Mouse (Mus musculus): ENCODE measurements around the gene Ltb4r2. TPM values are rescaled to one million over a fixed set of nuclear protein-coding genes. Genes with fewer than 3 reads are reported as not detected.

Gene Ltb4r2
- polyA plus RNA-seq, 1 experiment: not detected

- no peak for TF ChIP-seq GATA1 (IDR thresholded peaks at IDR 0.05; ENCODE audit: low read length)
These were observed 983 bp downstream of the Ltb4r2 start for GRCm38 (mm10) chr14:55762001-55762821.

- TF ChIP-seq GATA1 (IDR thresholded peaks at IDR 0.05; ENCODE audit: low read length): no peak
These were observed 1.9 kb downstream of the Ltb4r2 start for GRCm38 (mm10) chr14:55763166-55763565.

- no peak for TF ChIP-seq GATA1 (IDR thresholded peaks at IDR 0.05; ENCODE audit: low read length)
These were observed 4.5 kb downstream of the Ltb4r2 start, which contains the start of gene Ltb4r1 for GRCm38 (mm10) chr14:55765696-55766095. Gene Ltb4r1 (plus strand): TSS chr14:55765962.

- TF ChIP-seq GATA1 (IDR thresholded peaks at IDR 0.05; ENCODE audit: low read length): no peak
These were observed 6.5 kb downstream of the Ltb4r2 start for GRCm38 (mm10) chr14:55767519-55768414.

GRCm38 (mm10) chr14:55768555-55768954 lies 7.3 kb downstream of the Ltb4r2 start:
- no peak for TF ChIP-seq GATA1 (IDR thresholded peaks at IDR 0.05; ENCODE audit: low read length)

- TF ChIP-seq GATA1 (IDR thresholded peaks at IDR 0.05; ENCODE audit: low read length): peak; percentile 49
These were observed 8.0 kb downstream of the Ltb4r2 start for GRCm38 (mm10) chr14:55769087-55769703.

- no peak for TF ChIP-seq GATA1 (IDR thresholded peaks at IDR 0.05; ENCODE audit: low read length)
These were observed 15.5 kb downstream of the Ltb4r2 start for GRCm38 (mm10) chr14:55776711-55777110.

- no peak for TF ChIP-seq GATA1 (IDR thresholded peaks at IDR 0.05; ENCODE audit: low read length)
These were observed 15.9 kb downstream of the Ltb4r2 start for GRCm38 (mm10) chr14:55777176-55777575.

GRCm38 (mm10) chr14:55777806-55778205 lies 16.6 kb downstream of the Ltb4r2 start:
- TF ChIP-seq GATA1 (IDR thresholded peaks at IDR 0.05; ENCODE audit: low read length): no peak

- no peak for TF ChIP-seq GATA1 (IDR thresholded peaks at IDR 0.05; ENCODE audit: low read length)
These were observed 17.5 kb downstream of the Ltb4r2 start for GRCm38 (mm10) chr14:55778686-55779085.

GRCm38 (mm10) chr14:55779656-55780055 lies 18.4 kb downstream of the Ltb4r2 start:
- TF ChIP-seq GATA1 (IDR thresholded peaks at IDR 0.05; ENCODE audit: low read length): no peak

GRCm38 (mm10) chr14:55780736-55781135 lies 19.5 kb downstream of the Ltb4r2 start:
- no peak for TF ChIP-seq GATA1 (IDR thresholded peaks at IDR 0.05; ENCODE audit: low read length)

GRCm38 (mm10) chr14:55781310-55781709 lies 20.1 kb downstream of the Ltb4r2 start:
- no peak for TF ChIP-seq GATA1 (IDR thresholded peaks at IDR 0.05; ENCODE audit: low read length)

- TF ChIP-seq GATA1 (IDR thresholded peaks at IDR 0.05; ENCODE audit: low read length): no peak
These were observed 21.2 kb downstream of the Ltb4r2 start for GRCm38 (mm10) chr14:55782361-55782960.
